In the genomic region with DNA sequence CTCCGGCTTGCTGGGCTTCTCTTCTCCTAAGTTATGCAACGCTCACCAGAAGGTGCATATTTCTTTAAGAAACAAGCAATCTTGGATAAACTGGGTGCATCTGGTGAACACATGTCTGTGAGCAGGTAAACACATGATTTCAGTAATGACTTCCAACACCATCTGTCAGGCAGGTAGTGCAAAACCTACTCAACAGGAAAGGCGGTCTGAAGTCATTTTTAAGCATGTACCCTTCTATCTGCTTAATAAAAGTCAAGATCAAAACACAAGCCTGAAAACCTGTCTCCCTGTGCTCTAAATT, we compare ENCODE assay signal across 19 mouse cellular contexts.
DNase-seq lines count a peak whose midpoint lies in the region; TF ChIP-seq lines count a peak whose summit lies in the region.
"Had no signal": no experiment of that assay in that cellular context is flagged by ENCODE, and none has a peak within 500 bp of the region (broad histone marks: within the 10 kb centered on the region; RNA-seq: fewer than 3 reads in every experiment).

No protein-coding gene starts in this region.

- no peak overlapping the region for H3K4me3 ChIP-seq in heart, embryonic 10.5 days
- H3K4me3 ChIP-seq: heart, embryonic 12.5 days; hindbrain, embryonic 13.5 days; midbrain, embryonic 10.5 days had no signal

- peaks cover 14% of the 10 kb centered on the region for H3K4me1 ChIP-seq in heart, embryonic 10.5 days
- H3K4me1 ChIP-seq: midbrain, embryonic 10.5 days had no signal

- H3K27me3 ChIP-seq in heart, embryonic 10.5 days (ENCODE audit: insufficient read depth, poor library complexity, severe bottlenecking) = no peaks in the 10 kb centered on the region
- H3K27me3 ChIP-seq: heart, embryonic 12.5 days; hindbrain, embryonic 13.5 days had no signal

- H3K36me3 ChIP-seq in heart, embryonic 10.5 days = no peaks in the 10 kb centered on the region
- H3K36me3 ChIP-seq: heart, embryonic 12.5 days; hindbrain, embryonic 13.5 days; midbrain, embryonic 10.5 days had no signal

- 0 out of 2 replicates have a peak overlapping the region, but pooled peaks have one; percentile 16 for H3K27ac ChIP-seq in heart, embryonic 10.5 days
- H3K27ac ChIP-seq: liver, embryonic 14.5 days; macrophage; midbrain, embryonic 10.5 days had no signal

- intact Hi-C loops in heart, postnatal 25 days (cut with DNase I) = no loop called here

- TF ChIP-seq POLR2A in brain, embryonic 14.5 days (IDR thresholded peaks at IDR 0.05; ENCODE audit: borderline replicate concordance, extremely low read depth, insufficient read depth, insufficient read length, poor library complexity, severe bottlenecking) = no peak

- DNase-seq in heart, embryonic 10.5 days (ENCODE audit: low spot score) = no peak
- DNase-seq in heart, postnatal 25 days (ENCODE audit: low spot score) = no peak
- peak; percentile 44 for DNase-seq in brain, adult 2 months (ENCODE audit: low read depth, low spot score)
- peak; percentile 62 for DNase-seq in brain, embryonic 14.5 days (ENCODE audit: low read depth)
- DNase-seq in hindlimb bud, embryonic 11.5 days (ENCODE audit: extremely low spot score, low read depth, low spot score) = peak; percentile 33
- DNase-seq in cerebellum, adult 8-10 months = no peak
- no peak for DNase-seq in B cell, adult 2 months
- DNase-seq in lung, adult 18-20 months = no peak
- DNase-seq: adrenal gland, adult 2 months; heart, postnatal 14 days; kidney, adult 11 months; kidney, postnatal 10 days; left cerebral cortex, postnatal 4 days; thymus, adult 2 months had no signal

- no peaks in the 10 kb centered on the region for H3K9me3 ChIP-seq in heart, embryonic 10.5 days
- H3K9me3 ChIP-seq: heart, embryonic 12.5 days; hindbrain, embryonic 13.5 days; midbrain, embryonic 10.5 days had no signal

- 93% methylated on average over 3 of the region's 3 CpGs for WGBS in heart, embryonic 10.5 days

- TF ChIP-seq CTCF in brain, embryonic 14.5 days (IDR thresholded peaks at IDR 0.05; ENCODE audit: borderline replicate concordance, extremely low read depth, insufficient read depth, insufficient read length) = no peak

Comparison
In these comparisons a context has a peak if more than half of its experiments do, and no peak if none do; other contexts are left out.
1. DNase-seq: peak in brain, adult 2 months (single experiment), brain, embryonic 14.5 days (single experiment) and hindlimb bud, embryonic 11.5 days (single experiment); none in heart, embryonic 10.5 days (single experiment), heart, postnatal 25 days (single experiment), cerebellum, adult 8-10 months (single experiment), B cell, adult 2 months (0 of 2) and lung, adult 18-20 months (0 of 2).